Mouse (Mus musculus) mouse embryonic stem cell (cell line): ENCODE results near the gene Thy1.

Experiments used
- in situ Hi-C, 2 experiments: fragments of 300-500 bp; cut with MboI; formaldehyde crosslinking; loops; 1 replicate in 1 of 2; 3 replicates in 1 of 2; pipeline ENCODE4 v1.14.3; 2019 to 2020; ENCODE audit warnings: low sequenced_read_pairs in 2 of 2, low pct_unique_long_range_greater_than_20kb in 1 of 2, mixed read lengths in 1 of 2; ENCODE audit not compliant: unreplicated experiment in 1 of 2

The Thy1 gene

GRCm38 (mm10) chr9:44093612-44094503 is 50.7 kb downstream of the Thy1 start:
- in situ Hi-C loops, result no loop called here

DNA sequence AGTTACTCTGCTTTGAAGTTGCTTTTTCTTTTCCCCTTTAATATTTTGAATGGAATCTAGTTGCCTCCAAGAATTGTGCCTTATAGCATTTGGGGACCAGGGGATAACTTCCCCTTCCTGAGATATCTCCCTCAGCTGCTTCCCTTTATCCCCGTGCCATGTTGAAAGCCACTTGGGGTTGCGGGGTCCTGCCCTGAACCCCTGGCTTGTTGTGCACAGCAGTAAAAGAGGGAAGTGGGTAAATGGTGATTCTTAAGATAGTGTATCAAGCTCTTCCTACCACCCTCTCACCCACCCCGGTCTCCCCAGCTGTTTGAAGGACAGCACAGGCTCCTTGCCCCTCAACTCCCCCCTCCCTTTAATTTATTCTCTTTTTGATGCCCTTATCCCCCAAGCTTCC is 51.6 kb downstream of the Thy1 start:
- in situ Hi-C loops, result no loop called here

GRCm38 (mm10) chr9:44095781-44096180 is 52.6 kb downstream of the Thy1 start:
- in situ Hi-C loops, result no loop called here

- in situ Hi-C loops, result no loop called here
Observed at GRCm38 (mm10) chr9:44096536-44096935, 53.4 kb downstream of the Thy1 start.
